Mouse (Mus musculus): ENCODE results near the gene Grin2d. TPM values are rescaled to one million over a fixed set of nuclear protein-coding genes. Genes with fewer than 3 reads are reported as not detected.
A peak's percentile ranks its signal among the peaks of the same experiment; 100 is the strongest.

The Grin2d gene
- polyA plus RNA-seq, 1 experiment from 2014 or later, result 0.33 TPM

DNA sequence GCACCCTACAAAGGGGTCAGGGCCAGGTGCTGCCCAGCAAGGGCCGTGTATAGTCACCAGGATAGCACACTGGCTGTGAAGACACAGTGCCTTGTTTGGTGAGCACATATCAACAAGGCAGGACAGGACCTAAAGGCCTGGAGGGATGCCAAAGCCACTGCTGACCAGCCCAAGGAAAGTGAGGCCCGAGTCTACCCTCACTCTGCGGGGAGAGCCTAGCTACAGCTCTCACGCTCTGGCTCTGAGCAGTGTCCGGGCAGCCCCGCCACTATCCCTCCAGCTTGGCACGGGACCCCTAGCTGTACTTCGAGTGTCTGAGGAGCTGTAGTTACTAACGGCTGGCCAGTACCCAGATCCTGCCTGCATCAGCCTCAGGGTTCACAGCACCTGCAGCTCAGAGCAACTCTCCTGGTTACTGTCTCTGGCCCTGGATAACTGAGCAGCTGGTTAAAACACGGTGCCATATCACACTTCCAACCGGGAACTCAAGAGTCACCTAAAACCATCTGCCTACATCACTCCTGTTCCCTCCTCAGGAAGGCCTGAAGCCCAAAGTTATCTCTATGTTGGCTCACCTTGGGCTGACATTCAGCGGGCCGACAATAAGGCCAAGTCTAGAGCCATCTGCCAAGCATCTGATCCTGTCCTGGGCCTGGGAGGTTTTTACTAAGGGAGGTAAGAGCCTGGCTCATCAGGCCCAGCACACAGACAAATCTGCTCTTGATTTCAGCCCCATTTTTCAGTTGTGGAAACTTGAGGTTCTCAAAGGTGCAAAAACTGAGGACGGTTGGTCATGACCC, 68.7 kb downstream of the Grin2d start:
- H3K27me3 ChIP-seq (ENCODE audit: insufficient read depth, poor library complexity, severe bottlenecking), result no peaks in the 10 kb centered on the region
- H3K27ac ChIP-seq, result no peak overlapping the region
- no peak overlapping the region for H3K4me3 ChIP-seq
- 89% methylated on average over 14 of the region's 14 CpGs for WGBS
- H3K9me3 ChIP-seq, result no peaks in the 10 kb centered on the region
- no peak for DNase-seq (ENCODE audit: low spot score)
- peaks cover 77% of the 10 kb centered on the region for H3K36me3 ChIP-seq
- peaks cover 31% of the 10 kb centered on the region for H3K4me1 ChIP-seq (replicated peaks)

DNA sequence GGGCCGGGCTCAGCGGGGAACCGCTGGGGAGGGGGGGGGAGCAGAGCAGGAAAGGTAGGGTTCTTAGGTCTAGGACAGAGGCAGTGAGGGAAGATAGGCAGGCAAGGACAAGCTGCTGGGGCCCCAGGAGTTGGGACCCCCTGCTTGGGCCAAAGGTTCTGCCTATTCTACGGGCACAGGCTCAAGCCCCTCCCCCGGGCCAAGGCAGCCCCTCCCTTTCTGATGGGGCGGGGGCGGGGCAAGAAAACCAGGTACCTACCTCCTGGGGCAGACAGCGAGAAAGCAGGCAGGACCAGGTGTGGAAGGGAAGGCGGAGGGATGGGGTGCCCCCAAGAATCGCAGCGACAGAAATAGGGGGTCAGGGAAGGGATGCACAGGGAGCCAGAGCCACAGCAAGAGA, 69.7 kb downstream of the Grin2d start:
- H3K4me1 ChIP-seq (replicated peaks), result peaks cover 34% of the 10 kb centered on the region
- peaks cover 86% of the 10 kb centered on the region for H3K36me3 ChIP-seq
- DNase-seq (ENCODE audit: low spot score), result no peak
- WGBS, result 44% methylated on average over 11 of the region's 11 CpGs
- H3K27ac ChIP-seq, result no peak overlapping the region
- no peak overlapping the region for H3K4me3 ChIP-seq
- no peaks in the 10 kb centered on the region for H3K27me3 ChIP-seq (ENCODE audit: insufficient read depth, poor library complexity, severe bottlenecking)
- H3K9me3 ChIP-seq, result no peaks in the 10 kb centered on the region

DNA sequence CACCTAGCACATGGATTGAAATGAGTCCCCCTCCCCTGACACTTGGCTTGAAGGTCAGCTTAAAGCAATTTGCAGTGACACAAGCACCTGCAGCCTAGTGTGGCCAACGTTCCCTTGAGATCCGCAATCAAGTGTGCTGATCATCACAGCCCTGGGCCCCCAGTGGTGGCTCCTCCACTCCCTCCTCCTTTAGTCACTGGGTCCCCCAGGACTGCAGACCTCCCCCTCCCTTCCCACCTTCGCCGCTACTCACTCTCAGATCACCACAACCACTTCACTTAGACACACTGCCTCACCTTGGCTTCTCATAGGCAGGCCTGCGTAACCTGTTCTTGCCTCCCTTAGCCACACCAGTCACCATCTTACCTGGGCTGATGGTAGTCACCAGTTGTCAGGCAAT, 72.2 kb downstream of the Grin2d start:
- Histone ChIP-seq H3K27ac (no peak overlapping the region), H3K4me3 (0 out of 2 replicates have a peak overlapping the region, but pooled peaks have one; percentile 3), H3K4me1 (replicated peaks) (peaks cover 22% of the 10 kb centered on the region; the same call in 1 of the 2 replicates), H3K9me3 (no peaks in the 10 kb centered on the region), H3K36me3 (peaks cover 90% of the 10 kb centered on the region), H3K27me3 (ENCODE audit: insufficient read depth, poor library complexity, severe bottlenecking) (peaks cover 4% of the 10 kb centered on the region)
- DNase-seq (ENCODE audit: low spot score), result no peak
- WGBS, result 64% methylated on average over 5 of the region's 5 CpGs

DNA sequence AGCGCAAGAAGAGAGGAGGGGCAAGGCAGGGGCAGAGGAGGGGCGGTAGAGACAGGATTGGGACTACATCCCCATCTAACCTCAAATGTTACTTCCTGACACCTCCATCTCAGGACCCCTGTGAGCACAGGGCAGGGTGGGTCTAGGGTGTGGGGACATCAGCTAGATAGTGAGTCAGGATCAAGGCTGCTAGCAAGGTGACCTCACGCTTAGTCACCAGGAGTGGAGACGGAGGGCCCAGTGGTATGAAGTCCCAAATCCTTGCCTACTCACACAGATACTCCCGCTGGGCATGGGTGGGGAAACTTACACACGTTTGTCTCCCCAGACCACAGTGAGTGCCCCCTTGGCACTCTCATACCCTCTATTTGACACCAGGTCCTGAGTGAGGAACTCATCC, 75.6 kb downstream of the Grin2d start:
- Histone ChIP-seq H3K9me3 (no peaks in the 10 kb centered on the region), H3K27ac (no peak overlapping the region), H3K27me3 (ENCODE audit: insufficient read depth, poor library complexity, severe bottlenecking) (peaks cover 38% of the 10 kb centered on the region), H3K4me3 (no peak overlapping the region), H3K4me1 (replicated peaks) (peaks cover 40% of the 10 kb centered on the region), H3K36me3 (peaks cover 73% of the 10 kb centered on the region)
- DNase-seq (ENCODE audit: low spot score), result no peak
- WGBS, result 92% methylated on average over 6 of the region's 6 CpGs

DNA sequence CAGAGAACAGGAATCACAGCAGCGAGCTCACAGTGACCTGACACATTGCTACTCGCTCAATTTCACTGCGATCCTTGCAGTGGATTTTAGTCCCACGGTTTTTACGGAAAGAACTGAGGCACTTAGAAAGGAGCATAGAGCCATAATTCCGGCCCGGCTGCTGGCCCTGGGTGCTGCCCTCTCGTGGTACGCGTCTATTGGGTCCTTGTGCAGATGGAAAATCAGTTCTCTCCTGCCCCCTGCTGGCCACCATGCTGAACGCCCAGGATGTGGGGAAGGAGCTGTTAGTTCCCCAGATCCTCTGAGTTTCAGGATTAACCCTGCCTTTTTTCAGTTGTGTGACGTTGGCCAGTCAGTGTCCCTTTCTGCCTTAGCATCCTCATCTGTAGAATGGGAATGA, 76.8 kb downstream of the Grin2d start:
- Histone ChIP-seq H3K36me3 (peaks cover 73% of the 10 kb centered on the region), H3K9me3 (no peaks in the 10 kb centered on the region), H3K4me1 (replicated peaks) (peaks cover 43% of the 10 kb centered on the region), H3K4me3 (0 out of 2 replicates have a peak overlapping the region, but pooled peaks have one; percentile 32), H3K27me3 (ENCODE audit: insufficient read depth, poor library complexity, severe bottlenecking) (peaks cover 50% of the 10 kb centered on the region), H3K27ac (no peak overlapping the region)
- 5% methylated on average over 12 of the region's 12 CpGs for WGBS
- peak; percentile 92 for DNase-seq (ENCODE audit: low spot score)

DNA sequence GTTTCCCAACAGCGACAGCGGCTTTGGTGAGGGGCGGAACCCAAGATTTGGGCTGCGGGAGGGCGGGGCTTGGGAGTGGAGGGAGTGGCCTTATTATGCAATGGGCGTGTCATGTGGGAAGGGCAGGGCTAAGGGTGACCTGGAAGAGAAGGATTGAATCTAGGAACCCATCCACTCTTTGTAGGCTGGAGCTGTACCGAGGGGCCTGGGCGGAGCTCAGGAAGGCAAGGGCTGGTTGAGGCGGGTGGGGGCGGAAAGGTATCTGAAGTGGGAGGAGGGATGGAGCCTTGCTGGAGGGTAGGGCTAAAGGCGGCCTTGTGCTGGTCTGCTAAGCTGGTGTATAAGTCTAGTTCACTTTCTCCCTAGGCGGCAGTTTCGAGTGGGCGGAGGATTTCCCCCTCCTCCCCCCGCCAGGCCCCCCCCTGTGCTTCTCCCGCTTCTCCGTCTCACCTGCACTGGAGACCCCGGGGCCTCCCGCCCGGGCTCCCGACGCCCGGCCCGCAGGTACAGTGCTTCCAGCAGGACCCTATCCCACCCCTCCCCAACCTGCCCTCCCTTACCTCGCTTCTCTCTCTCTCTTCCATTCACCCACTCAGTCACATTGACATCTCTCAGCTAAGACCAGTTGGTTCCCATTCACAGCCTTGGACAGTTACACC, 77.5 kb downstream of the Grin2d start:
- peak; percentile 54 for DNase-seq (ENCODE audit: low spot score)
- H3K9me3 ChIP-seq, result no peaks in the 10 kb centered on the region
- peaks cover 38% of the 10 kb centered on the region for H3K4me1 ChIP-seq (replicated peaks)
- peak overlapping the region; percentile 32 for H3K4me3 ChIP-seq
- peaks cover 73% of the 10 kb centered on the region for H3K36me3 ChIP-seq
- 19% methylated on average over 25 of the region's 25 CpGs for WGBS
- peaks cover 57% of the 10 kb centered on the region for H3K27me3 ChIP-seq (ENCODE audit: insufficient read depth, poor library complexity, severe bottlenecking)
- H3K27ac ChIP-seq, result no peak overlapping the region

DNA sequence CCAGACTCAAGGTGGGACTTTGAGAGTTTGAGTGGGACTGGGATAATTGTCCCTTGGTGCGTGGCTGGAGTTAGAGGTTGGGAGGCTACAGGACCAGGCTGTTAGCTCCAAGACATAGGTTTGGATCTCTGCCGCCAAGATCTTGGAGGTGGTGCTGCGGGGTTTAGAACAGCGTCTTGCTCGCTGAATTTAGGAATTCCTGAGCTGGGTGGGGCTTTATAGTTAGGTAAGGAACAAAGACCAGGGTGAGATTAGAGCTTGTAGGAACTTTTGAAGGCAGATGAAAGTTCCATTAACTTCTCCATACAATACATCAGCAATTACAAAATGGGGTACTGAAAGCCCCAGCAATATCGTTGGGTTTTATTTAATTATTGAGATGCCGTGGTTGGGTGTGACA, 78.2 kb downstream of the Grin2d start:
- WGBS, result 44% methylated on average over 7 of the region's 7 CpGs
- H3K4me1 ChIP-seq (replicated peaks), result peaks cover 38% of the 10 kb centered on the region
- H3K4me3 ChIP-seq, result no peak overlapping the region
- peaks cover 79% of the 10 kb centered on the region for H3K36me3 ChIP-seq
- H3K9me3 ChIP-seq, result no peaks in the 10 kb centered on the region
- H3K27me3 ChIP-seq (ENCODE audit: insufficient read depth, poor library complexity, severe bottlenecking), result peaks cover 64% of the 10 kb centered on the region
- DNase-seq (ENCODE audit: low spot score), result no peak
- H3K27ac ChIP-seq, result no peak overlapping the region

DNA sequence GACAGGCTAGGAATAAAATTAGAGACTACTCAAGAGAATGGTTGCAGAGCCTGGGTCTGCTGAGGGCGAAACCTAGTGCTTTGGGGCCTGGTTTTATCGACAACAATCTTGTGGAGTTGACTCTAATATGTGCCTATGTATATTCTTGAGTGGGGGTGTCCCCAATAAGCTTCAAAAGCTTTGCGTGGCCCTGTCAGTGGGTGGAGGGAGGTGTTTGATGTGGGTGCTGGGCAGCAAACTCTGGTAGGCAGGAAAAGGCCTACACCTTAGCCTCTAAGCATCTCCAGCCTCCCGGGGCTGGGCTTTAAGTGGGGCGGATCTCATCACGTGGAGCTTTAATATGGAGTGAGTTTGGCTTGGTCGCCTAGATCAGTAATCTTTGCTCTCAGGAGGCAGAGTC, 79.2 kb downstream of the Grin2d start:
- no peak for DNase-seq (ENCODE audit: low spot score)
- Histone ChIP-seq H3K4me3 (peak overlapping the region; percentile 58; the same call in 1 of the 2 replicates), H3K9me3 (no peaks in the 10 kb centered on the region), H3K27me3 (ENCODE audit: insufficient read depth, poor library complexity, severe bottlenecking) (peaks cover 72% of the 10 kb centered on the region), H3K27ac (no peak overlapping the region), H3K36me3 (peaks cover 83% of the 10 kb centered on the region), H3K4me1 (replicated peaks) (peaks cover 38% of the 10 kb centered on the region)
- WGBS, result 51% methylated on average over 7 of the region's 7 CpGs

DNA sequence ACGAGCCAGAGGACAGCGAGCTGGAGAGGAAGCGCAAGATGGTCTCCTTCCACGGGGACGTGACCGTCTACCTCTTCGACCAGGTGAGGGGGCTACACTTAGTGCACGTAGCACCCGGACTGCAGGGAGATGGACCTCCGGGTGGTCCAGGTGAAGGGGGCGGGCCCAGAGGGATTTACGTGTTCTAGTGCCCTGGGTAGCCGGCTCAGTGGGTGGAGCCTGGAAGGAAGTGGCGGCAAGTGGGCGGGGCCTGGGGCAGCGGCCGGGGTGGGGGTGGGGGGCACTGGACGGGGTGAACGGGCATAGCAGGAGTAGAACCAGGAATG, 79.7 kb downstream of the Grin2d start:
- no peak for DNase-seq (ENCODE audit: low spot score)
- H3K36me3 ChIP-seq, result peaks cover 83% of the 10 kb centered on the region
- peak overlapping the region; percentile 58 for H3K4me3 ChIP-seq
- peaks cover 39% of the 10 kb centered on the region for H3K4me1 ChIP-seq (replicated peaks)
- 2% methylated on average over 19 of the region's 19 CpGs for WGBS
- peak overlapping the region; percentile 74 for H3K27ac ChIP-seq
- peaks cover 73% of the 10 kb centered on the region for H3K27me3 ChIP-seq (ENCODE audit: insufficient read depth, poor library complexity, severe bottlenecking)
- no peaks in the 10 kb centered on the region for H3K9me3 ChIP-seq

DNA sequence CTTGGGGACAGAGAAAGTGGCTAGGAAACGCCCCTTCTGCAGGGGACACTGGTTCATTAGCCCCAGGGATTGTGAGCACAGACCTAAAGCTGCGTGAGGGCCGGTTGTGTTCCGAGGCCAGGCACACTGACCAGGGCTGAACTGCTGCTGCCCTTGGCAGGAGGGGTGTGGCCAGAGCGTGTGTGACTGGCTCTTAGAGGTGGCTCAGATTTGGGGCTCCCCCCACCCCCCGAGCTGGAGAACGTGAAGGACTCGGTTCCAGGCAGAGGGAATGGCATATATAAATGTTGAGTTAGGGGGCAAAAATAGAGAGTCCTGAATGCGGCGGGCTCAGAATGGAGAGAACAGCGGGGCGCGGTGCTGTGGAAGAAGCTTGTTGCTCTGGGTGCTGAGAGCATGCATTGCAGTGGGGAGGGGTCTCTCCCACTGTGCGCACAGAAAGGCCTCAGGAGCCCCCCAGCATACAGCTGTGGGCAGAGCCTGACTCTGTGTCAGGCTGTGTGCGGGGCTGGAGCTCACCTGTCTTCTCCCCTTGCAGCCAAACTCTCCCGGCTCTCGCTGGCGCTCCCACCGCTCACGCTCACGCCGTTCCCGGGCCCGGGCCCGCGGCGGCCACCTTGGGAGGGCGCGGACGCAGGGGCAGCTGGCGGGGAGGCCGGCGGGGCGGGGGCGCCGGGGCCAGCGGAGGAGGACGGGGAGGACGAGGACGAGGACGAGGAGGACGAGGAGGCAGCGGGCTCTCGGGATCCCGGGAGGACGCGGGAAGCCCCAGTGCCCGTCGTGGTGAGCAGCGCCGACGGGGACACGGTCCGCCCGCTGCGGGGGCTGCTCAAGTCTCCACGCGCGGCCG, 80.3 kb downstream of the Grin2d start:
- Histone ChIP-seq H3K27me3 (ENCODE audit: insufficient read depth, poor library complexity, severe bottlenecking) (peaks cover 79% of the 10 kb centered on the region), H3K4me1 (replicated peaks) (peaks cover 39% of the 10 kb centered on the region), H3K36me3 (peaks cover 83% of the 10 kb centered on the region), H3K27ac (peak overlapping the region; percentile 74), H3K4me3 (peak overlapping the region; percentile 58), H3K9me3 (no peaks in the 10 kb centered on the region)
- 2% methylated on average over 60 of the region's 60 CpGs for WGBS
- DNase-seq (ENCODE audit: low spot score), result no peak

DNA sequence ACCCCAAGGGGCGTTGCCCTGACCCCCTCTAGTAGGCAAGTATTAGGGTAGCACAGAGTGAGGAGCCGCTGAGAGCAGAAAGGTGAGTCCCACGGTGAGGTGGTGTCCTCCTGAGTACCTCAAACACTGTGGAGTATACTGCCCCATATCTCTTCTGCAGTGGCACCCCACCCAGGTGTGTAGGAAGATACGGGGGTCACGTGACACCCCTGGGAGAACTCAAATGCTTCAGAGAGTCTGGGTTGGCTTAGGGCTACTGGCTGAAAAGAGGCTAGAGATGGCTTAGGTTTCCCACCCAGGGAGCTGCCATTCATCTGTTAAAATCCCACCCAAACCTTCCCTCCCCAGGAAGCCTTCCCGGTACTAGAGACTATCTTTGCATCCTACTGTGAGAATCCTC, 81.2 kb downstream of the Grin2d start:
- Histone ChIP-seq H3K27me3 (ENCODE audit: insufficient read depth, poor library complexity, severe bottlenecking) (peaks cover 86% of the 10 kb centered on the region), H3K4me3 (0 out of 2 replicates have a peak overlapping the region, but pooled peaks have one; percentile 58), H3K36me3 (peaks cover 83% of the 10 kb centered on the region), H3K4me1 (replicated peaks) (peaks cover 39% of the 10 kb centered on the region), H3K27ac (no peak overlapping the region), H3K9me3 (no peaks in the 10 kb centered on the region)
- 42% methylated on average over 6 of the region's 6 CpGs for WGBS
- DNase-seq (ENCODE audit: low spot score), result no peak

DNA sequence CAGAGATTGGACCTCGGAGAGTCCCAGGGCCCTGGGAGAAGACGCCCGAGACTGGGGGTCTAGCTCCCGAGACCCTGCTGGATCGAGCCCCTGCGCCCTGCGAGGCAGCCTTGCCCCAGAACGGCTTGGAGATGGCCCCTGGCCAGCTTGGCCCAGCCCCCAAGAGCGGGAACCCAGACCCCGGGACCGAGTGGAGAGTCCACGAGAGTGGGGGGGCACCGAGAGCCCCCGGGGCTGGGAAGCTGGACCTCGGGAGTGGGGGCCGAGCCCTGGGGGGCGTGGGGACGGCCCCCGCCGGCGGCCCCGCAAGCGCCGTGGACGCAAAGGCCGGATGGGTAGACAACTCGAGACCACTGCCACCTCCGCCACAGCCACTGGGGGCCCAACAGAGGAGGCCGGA, 83.2 kb downstream of the Grin2d start:
- peaks cover 84% of the 10 kb centered on the region for H3K36me3 ChIP-seq
- H3K27me3 ChIP-seq (ENCODE audit: insufficient read depth, poor library complexity, severe bottlenecking), result peaks cover 72% of the 10 kb centered on the region
- H3K4me1 ChIP-seq (replicated peaks), result peaks cover 27% of the 10 kb centered on the region
- H3K27ac ChIP-seq, result no peak overlapping the region; the same call in 1 of the 2 replicates
- no peaks in the 10 kb centered on the region for H3K9me3 ChIP-seq
- no peak for DNase-seq (ENCODE audit: low spot score)
- H3K4me3 ChIP-seq, result no peak overlapping the region
- 95% methylated on average over 29 of the region's 29 CpGs for WGBS
